Comparison of ENCODE assay signal across 8 mouse cellular contexts in genomic region chr8:121925624-121926023, GRCm38 (mm10). TPM values are rescaled to one million over a fixed set of nuclear protein-coding genes. Genes with fewer than 3 reads are reported as not detected.
DNase-seq lines count a peak whose midpoint lies in the region; ATAC-seq lines count a peak whose summit lies in the region.

No protein-coding gene starts in this region.

- ATAC-seq in heart, embryonic 11.5 days (replicated peaks; ENCODE audit: insufficient number of reproducible peaks, low FRiP score, low TSS enrichment): no peak
- peak; percentile 50 for ATAC-seq in granulocyte monocyte progenitor cell, adult 5-6 weeks (replicated peaks; ENCODE audit: poor library complexity, severe bottlenecking)
- peak; percentile 62; the same call in 1 of the 2 replicates for ATAC-seq in megakaryocyte-erythroid progenitor cell, adult 5-6 weeks (replicated peaks; ENCODE audit: low FRiP score, low TSS enrichment, poor library complexity, severe bottlenecking)

- H3K9me3 ChIP-seq in heart, embryonic 11.5 days (replicated peaks; ENCODE audit: control insufficient read depth, low read length): no peaks in the 10 kb centered on the region

- peaks cover 2% of the 10 kb centered on the region; the same call in 1 of the 2 replicates for H3K4me1 ChIP-seq in heart, embryonic 11.5 days (ENCODE audit: control insufficient read depth, insufficient read depth, low read length)

- no peak overlapping the region for H3K4me3 ChIP-seq in heart, embryonic 11.5 days (ENCODE audit: low read depth, low read length)

- H3K4me2 ChIP-seq in heart, embryonic 11.5 days: no peak overlapping the region

- no peak overlapping the region for H3K9ac ChIP-seq in heart, embryonic 11.5 days (ENCODE audit: low read depth, low read length)

- H3K36me3 ChIP-seq in heart, embryonic 11.5 days (ENCODE audit: control insufficient read depth, insufficient read depth, low read length): no peaks in the 10 kb centered on the region

- H3K27ac ChIP-seq in heart, embryonic 11.5 days (ENCODE audit: low read depth, low read length): no peak overlapping the region

- WGBS in heart, embryonic 11.5 days (ENCODE audit: insufficient replicate concordance): 29% methylated on average over 10 of the region's 10 CpGs

- peak; percentile 79 to 88 for DNase-seq in heart, adult 18-20 months
- peak; percentile 91 for DNase-seq in ZHBTc4 (ENCODE audit: low read depth, low spot score)
- DNase-seq in embryo, embryonic 10 days (ENCODE audit: low spot score): peak; percentile 94
- peak; percentile 75 for DNase-seq in layer of hippocampus, adult 9-11 months
- DNase-seq in spleen, adult 18-20 months: peak; percentile 39 to 76

- no peaks in the 10 kb centered on the region for H3K27me3 ChIP-seq in heart, embryonic 11.5 days (ENCODE audit: control insufficient read depth, insufficient read depth, low read length)

RNA-seq across cellular contexts. Expression of gene Slc7a5, which starts 18.1 kb away (rescaled TPM):
- 1 to 10 TPM; 4.1 to 4.8 TPM for total RNA-seq in heart, adult 18-20 months (2021)
- 17.0 and 18.4 TPM in 2 replicates for polyA plus RNA-seq in heart, embryonic 11.5 days (2014; fragmentation: Nextera tagmentation; extraction: Ambion mirVana)
- 63.5 and 63.6 TPM in 2 replicates for total RNA-seq in granulocyte monocyte progenitor cell, adult 5-6 weeks (2014; fragmentation: Nextera tagmentation)
- total RNA-seq in granulocyte monocyte progenitor cell, adult 5-6 weeks (2017): 22.8 and 29.4 TPM in 2 replicates
- 78.1 and 90.0 TPM in 2 replicates for total RNA-seq in megakaryocyte-erythroid progenitor cell, adult 5-6 weeks (2014; fragmentation: Nextera tagmentation)
- total RNA-seq in megakaryocyte-erythroid progenitor cell, adult 5-6 weeks (2017): 23.6 and 43.1 TPM in 2 replicates

RNA-seq across cellular contexts. Expression of gene Car5a, which starts 19.1 kb away (rescaled TPM):
- not detected for total RNA-seq in heart, adult 18-20 months (2021)
- polyA plus RNA-seq in heart, embryonic 11.5 days (2014; fragmentation: Nextera tagmentation; extraction: Ambion mirVana): 0.17 TPM in 1 of 2 replicates, not detected in the other
- not detected in 2 replicates for total RNA-seq in granulocyte monocyte progenitor cell, adult 5-6 weeks (2014; fragmentation: Nextera tagmentation)
- total RNA-seq in granulocyte monocyte progenitor cell, adult 5-6 weeks (2017): not detected in 2 replicates
- not detected in 2 replicates for total RNA-seq in megakaryocyte-erythroid progenitor cell, adult 5-6 weeks (2014; fragmentation: Nextera tagmentation)
- not detected in 2 replicates for total RNA-seq in megakaryocyte-erythroid progenitor cell, adult 5-6 weeks (2017)

RNA-seq across cellular contexts. Expression of gene Banp, which starts 23.9 kb away (rescaled TPM):
- 10 to 100 TPM; 30.4 to 35.6 TPM for total RNA-seq in heart, adult 18-20 months (2021)
- 39.7 and 40.1 TPM in 2 replicates for polyA plus RNA-seq in heart, embryonic 11.5 days (2014; fragmentation: Nextera tagmentation; extraction: Ambion mirVana)
- total RNA-seq in granulocyte monocyte progenitor cell, adult 5-6 weeks (2014; fragmentation: Nextera tagmentation): 12.9 and 16.4 TPM in 2 replicates
- total RNA-seq in granulocyte monocyte progenitor cell, adult 5-6 weeks (2017): 19.3 and 31.1 TPM in 2 replicates
- 18.4 and 22.9 TPM in 2 replicates for total RNA-seq in megakaryocyte-erythroid progenitor cell, adult 5-6 weeks (2014; fragmentation: Nextera tagmentation)
- total RNA-seq in megakaryocyte-erythroid progenitor cell, adult 5-6 weeks (2017): 10.8 and 17.3 TPM in 2 replicates

Comparison
In these comparisons a context has a peak if more than half of its experiments do, and no peak if none do; other contexts are left out.
1. RNA of gene Slc7a5, which starts 18.1 kb away (total RNA-seq): 23.6 to 90.0 TPM in megakaryocyte-erythroid progenitor cell, adult 5-6 weeks and 22.8 to 63.6 TPM in granulocyte monocyte progenitor cell, adult 5-6 weeks; 4.1 to 4.8 TPM in heart, adult 18-20 months; every median in the first group is over 4 times any median in the second.
2. Peak in every context shown above with its lines, with median percentiles within 50 percentile points of each other: DNase-seq.